Mouse (Mus musculus): ENCODE data around the gene Nek7. TPM values are rescaled to one million over a fixed set of nuclear protein-coding genes. Genes with fewer than 3 reads are reported as not detected.
A peak's percentile ranks its signal among the peaks of the same experiment; 100 is the strongest.

The Nek7 gene
- total and polyA plus RNA-seq, 3 experiments, result 4.7 to 9.1 TPM; not detected in 1

- no peaks in the 10 kb centered on the region for H3K36me3 ChIP-seq (ENCODE audit: control insufficient read depth in 1 of 2, insufficient read depth in 2 of 2, low read length in 2 of 2)
Measured at GRCm38 (mm10) chr1:138517360-138518099, 102.4 kb downstream of the Nek7 start.

GRCm38 (mm10) chr1:138516946-138517345, 103.0 kb downstream of the Nek7 start:
- Histone ChIP-seq H3K27ac (ENCODE audit: control insufficient read depth, low read depth, low read length) (no peak overlapping the region), H3K4me1 (ENCODE audit: control insufficient read depth in 1 of 2, insufficient read depth in 2 of 2, low read length in 2 of 2) (no peaks in the 10 kb centered on the region), H3K27me3 (ENCODE audit: control insufficient read depth in 1 of 2, insufficient read depth in 2 of 2, low read length in 2 of 2) (no peaks in the 10 kb centered on the region), H3K9me3 (replicated peaks; ENCODE audit: insufficient read depth, low read length) (no peaks in the 10 kb centered on the region), H3K9ac (ENCODE audit: control insufficient read depth, low read depth, low read length, poor library complexity, severe bottlenecking) (no peak overlapping the region), H3K4me3 (ENCODE audit: control insufficient read depth in 1 of 2, insufficient read depth in 1 of 2, low read depth in 2 of 2, low read length in 2 of 2) (no peak overlapping the region), H3K36me3 (ENCODE audit: control insufficient read depth in 1 of 2, insufficient read depth in 2 of 2, low read length in 2 of 2) (no peaks in the 10 kb centered on the region), H3K79me2 (ENCODE audit: control insufficient read depth, insufficient read depth, low read length, poor library complexity) (no peaks in the 10 kb centered on the region)
- no peak for TF ChIP-seq POLR2AphosphoS2 (IDR thresholded peaks at IDR 0.05; ENCODE audit: low read length)
- peak; percentile 17 for DNase-seq (ENCODE audit: low read depth, low spot score)

More at GRCm38 (mm10) chr1:138517360-138518099, 102.4 kb downstream of the Nek7 start:
- H3K4me3 ChIP-seq (ENCODE audit: control insufficient read depth in 1 of 2, insufficient read depth in 1 of 2, low read depth in 2 of 2, low read length in 2 of 2), result no peak overlapping the region
- no peaks in the 10 kb centered on the region for H3K4me1 ChIP-seq (ENCODE audit: control insufficient read depth in 1 of 2, insufficient read depth in 2 of 2, low read length in 2 of 2)
- no peaks in the 10 kb centered on the region for H3K79me2 ChIP-seq (ENCODE audit: control insufficient read depth, insufficient read depth, low read length, poor library complexity)
- H3K9ac ChIP-seq (ENCODE audit: control insufficient read depth, low read depth, low read length, poor library complexity, severe bottlenecking), result no peak overlapping the region
- TF ChIP-seq EP300 (IDR thresholded peaks at IDR 0.05; ENCODE audit: low read depth in 1 of 2, low read length in 2 of 2) (no peak), CHD2 (IDR thresholded peaks at IDR 0.05; ENCODE audit: low read length) (no peak), POLR2AphosphoS2 (IDR thresholded peaks at IDR 0.05; ENCODE audit: low read length) (no peak), USF1 (IDR thresholded peaks at IDR 0.05; ENCODE audit: low read depth, low read length) (no peak), MAFK (IDR thresholded peaks at IDR 0.05; ENCODE audit: borderline replicate concordance, low read depth, low read length) (no peak), MAZ (IDR thresholded peaks at IDR 0.05; ENCODE audit: low read depth, low read length) (no peak), MXI1 (IDR thresholded peaks at IDR 0.05; ENCODE audit: low read depth, low read length) (no peak), MYC (IDR thresholded peaks at IDR 0.05; ENCODE audit: low read depth, low read length) (no peak), CTCF (IDR thresholded peaks at IDR 0.05 in 2 of 3, conservative IDR thresholded peaks at IDR 0.05 in 1 of 3; ENCODE audit: control insufficient read depth in 1 of 3, insufficient read depth in 1 of 3, low read depth in 2 of 3, low read length in 3 of 3, poor library complexity in 1 of 3, severe bottlenecking in 1 of 3) (no peak), RAD21 (IDR thresholded peaks at IDR 0.05; ENCODE audit: low read depth, low read length) (no peak), POLR2AphosphoS5 (IDR thresholded peaks at IDR 0.05; ENCODE audit: borderline replicate concordance, low read depth, low read length) (no peak), ZMIZ1 (IDR thresholded peaks at IDR 0.05; ENCODE audit: low read depth, low read length) (no peak), USF2 (IDR thresholded peaks at IDR 0.05; ENCODE audit: borderline replicate concordance in 1 of 2, insufficient read depth in 1 of 2, low read depth in 1 of 2, low read length in 2 of 2) (no peak), GABPA (IDR thresholded peaks at IDR 0.05; ENCODE audit: low read depth, low read length) (no peak), ELF1 (IDR thresholded peaks at IDR 0.05; ENCODE audit: low read depth, low read length) (no peak), MAX (IDR thresholded peaks at IDR 0.05; ENCODE audit: low read length) (no peak), CHD1 (IDR thresholded peaks at IDR 0.05; ENCODE audit: low read depth, low read length) (no peak), TCF12 (IDR thresholded peaks at IDR 0.05; ENCODE audit: low read depth, low read length) (no peak), RCOR1 (IDR thresholded peaks at IDR 0.05; ENCODE audit: low read depth, low read length) (no peak), TBP (IDR thresholded peaks at IDR 0.05; ENCODE audit: low read depth, low read length) (no peak)
- H3K27me3 ChIP-seq (ENCODE audit: control insufficient read depth in 1 of 2, insufficient read depth in 2 of 2, low read length in 2 of 2), result no peaks in the 10 kb centered on the region
- no peaks in the 10 kb centered on the region for H3K9me3 ChIP-seq (replicated peaks; ENCODE audit: insufficient read depth, low read length)
- no peak for DNase-seq (ENCODE audit: low read depth, low spot score)
- no peak overlapping the region for H3K27ac ChIP-seq (ENCODE audit: control insufficient read depth, low read depth, low read length)
